Mouse (Mus musculus) MEL (cell line): ENCODE measurements around the gene Ptpdc1. TPM values are rescaled to one million over a fixed set of nuclear protein-coding genes. Genes with fewer than 3 reads are reported as not detected.

Experiments used
- DNase-seq: peaks from one replicate; pipeline ENCODE4 v3.0.0; 2011; ENCODE audit warnings: low read depth, low spot score
- H3K27ac ChIP-seq: 2 replicates; pipeline ENCODE4 v1.5.1; 2012; ENCODE audit warnings: low read depth, mild to moderate bottlenecking, control low read depth, low read length, moderate library complexity; ENCODE audit not compliant: control insufficient read depth
- H3K27me3 ChIP-seq, 2 experiments: fragments of 150-350 bp in 1 of 2; sonication (generic) in 1 of 2; 2 replicates each; pipeline ENCODE4 v1.6.1; 2012; ENCODE audit warnings: low read length in 2 of 2, mild to moderate bottlenecking in 2 of 2, improper control_type of control experiment in 1 of 2, moderate library complexity in 1 of 2; ENCODE audit not compliant: insufficient read depth in 2 of 2, control insufficient read depth in 1 of 2
- H3K36me3 ChIP-seq, 2 experiments: 2 replicates each; pipeline ENCODE4 v1.6.1; 2012 to 2014; ENCODE audit warnings: low read length in 2 of 2, improper control_type of control experiment in 1 of 2, inconsistent platforms in 1 of 2, mild to moderate bottlenecking in 1 of 2; ENCODE audit not compliant: insufficient read depth in 2 of 2, control insufficient read depth in 1 of 2
- H3K4me1 ChIP-seq, 2 experiments: fragments of 150-350 bp in 1 of 2; sonication (generic) in 1 of 2; 2 replicates each; pipeline ENCODE4 v1.6.1; 2012; ENCODE audit warnings: low read length in 2 of 2, improper control_type of control experiment in 1 of 2, mild to moderate bottlenecking in 1 of 2; ENCODE audit not compliant: insufficient read depth in 2 of 2, control insufficient read depth in 1 of 2
- H3K4me3 ChIP-seq, 2 experiments: fragments of 150-350 bp in 1 of 2; sonication (generic) in 1 of 2; 2 replicates each; pipeline ENCODE4 v1.5.1; 2012; ENCODE audit warnings: low read depth in 2 of 2, low read length in 2 of 2, mild to moderate bottlenecking in 2 of 2, moderate library complexity in 2 of 2, control low read depth in 1 of 2, improper control_type of control experiment in 1 of 2; ENCODE audit not compliant: control insufficient read depth in 1 of 2, insufficient read depth in 1 of 2
- H3K79me2 ChIP-seq: 2 replicates; pipeline ENCODE4 v1.6.1; 2012; ENCODE audit warnings: mild to moderate bottlenecking, low read length, moderate library complexity; ENCODE audit not compliant: control insufficient read depth, poor library complexity, insufficient read depth
- H3K9ac ChIP-seq: 2 replicates; pipeline ENCODE4 v1.6.1; 2012; ENCODE audit warnings: low read depth, mild to moderate bottlenecking, control low read depth, low read length, moderate library complexity; ENCODE audit not compliant: control insufficient read depth, poor library complexity, severe bottlenecking
- H3K9me3 ChIP-seq: fragments of 150-350 bp; sonication (generic); replicated peaks from 2 replicates; pipeline ENCODE4 v1.6.1; 2012; ENCODE audit warnings: mild to moderate bottlenecking, low read length, improper control_type of control experiment, moderate library complexity; ENCODE audit not compliant: insufficient read depth
- ELF1 ChIP-seq: IDR thresholded peaks from 2 replicates; pipeline ENCODE4 v1.6.1; 2014; ENCODE audit warnings: low read depth, mild to moderate bottlenecking, inconsistent platforms, low read length, improper control_type of control experiment, moderate library complexity
- EP300 ChIP-seq, 2 experiments: IDR thresholded peaks; 2 replicates each; pipeline ENCODE4 v1.6.1; 2011; ENCODE audit warnings: improper control_type of control experiment in 2 of 2, low read length in 2 of 2, low read depth in 1 of 2, mild to moderate bottlenecking in 1 of 2
- ETS1 ChIP-seq: IDR thresholded peaks from 2 replicates; pipeline ENCODE4 v1.6.1; 2012; ENCODE audit warnings: low read depth, mild to moderate bottlenecking, inconsistent platforms, low read length, improper control_type of control experiment, moderate library complexity
- GABPA ChIP-seq: IDR thresholded peaks from 2 replicates; pipeline ENCODE4 v1.6.1; 2012; ENCODE audit warnings: low read depth, mild to moderate bottlenecking, inconsistent platforms, low read length, improper control_type of control experiment, moderate library complexity
- GATA1 ChIP-seq: IDR thresholded peaks from 2 replicates; pipeline ENCODE4 v1.6.1; 2011; ENCODE audit warnings: low read depth, low read length, improper control_type of control experiment
- MAFK ChIP-seq: IDR thresholded peaks from 2 replicates; pipeline ENCODE4 v1.6.1; 2011; ENCODE audit warnings: low read depth, mild to moderate bottlenecking, low read length, improper control_type of control experiment, borderline replicate concordance
- MAX ChIP-seq: IDR thresholded peaks from 2 replicates; pipeline ENCODE4 v1.6.1; 2011; ENCODE audit warnings: low read length, improper control_type of control experiment
- MEF2A ChIP-seq: IDR thresholded peaks from 2 replicates; pipeline ENCODE4 v1.6.1; 2014; ENCODE audit warnings: low read depth, mild to moderate bottlenecking, inconsistent platforms, low read length, improper control_type of control experiment; ENCODE audit not compliant: poor library complexity, insufficient replicate concordance, severe bottlenecking; ENCODE audit errors: extremely low read depth
- MXI1 ChIP-seq: IDR thresholded peaks from 2 replicates; pipeline ENCODE4 v1.6.1; 2011; ENCODE audit warnings: mild to moderate bottlenecking, low read depth, low read length, improper control_type of control experiment
- RAD21 ChIP-seq: IDR thresholded peaks from 2 replicates; pipeline ENCODE4 v1.6.1; 2011; ENCODE audit warnings: mild to moderate bottlenecking, low read depth, low read length, improper control_type of control experiment
- RCOR1 ChIP-seq: IDR thresholded peaks from 2 replicates; pipeline ENCODE4 v1.6.1; 2012; ENCODE audit warnings: low read depth, mild to moderate bottlenecking, inconsistent platforms, low read length, improper control_type of control experiment
- SIN3A ChIP-seq: IDR thresholded peaks from 2 replicates; pipeline ENCODE4 v1.6.1; 2012; ENCODE audit warnings: low read length, improper control_type of control experiment, inconsistent platforms
- SMC3 ChIP-seq: IDR thresholded peaks from 2 replicates; pipeline ENCODE4 v1.6.1; 2011; ENCODE audit warnings: low read depth, low read length, improper control_type of control experiment
- ZC3H11A ChIP-seq: IDR thresholded peaks from 2 replicates; pipeline ENCODE4 v1.6.1; 2012; ENCODE audit warnings: low read depth, mild to moderate bottlenecking, inconsistent platforms, low read length, improper control_type of control experiment
- ZMIZ1 ChIP-seq: IDR thresholded peaks from 2 replicates; pipeline ENCODE4 v1.6.1; 2012; ENCODE audit warnings: low read depth, mild to moderate bottlenecking, inconsistent platforms, low read length, improper control_type of control experiment, moderate library complexity
- ZNF384 ChIP-seq: IDR thresholded peaks from 2 replicates; pipeline ENCODE4 v1.6.1; 2012; ENCODE audit warnings: low read depth, mild to moderate bottlenecking, inconsistent platforms, low read length, improper control_type of control experiment
- polyA plus RNA-seq, 2 experiments: library from polyadenylated mRNA; stranded (reverse) in 1 of 2; unstranded in 1 of 2; fragments of >175 nt in 1 of 2; fragments of >200 nt in 1 of 2; gene quantifications; 2 replicates each; pipeline versions ENCODE4 v1.2.1 to v1.2.4; 2012; ENCODE audit warnings: low replicate concordance in 2 of 2, low read depth in 1 of 2; ENCODE audit not compliant: insufficient read length in 2 of 2, insufficient read depth in 1 of 2, missing spikeins in 1 of 2
- total RNA-seq: library from RNA; depleted of rRNA; stranded (reverse); fragments of 300-350 nt; gene quantifications from 2 replicates; pipeline ENCODE4 v1.2.3, GENCODE M21; 2012

Ptpdc1 gene
- total and polyA plus RNA-seq, 3 experiments, result 3.3 to 7.6 TPM; not detected in 1

DNA sequence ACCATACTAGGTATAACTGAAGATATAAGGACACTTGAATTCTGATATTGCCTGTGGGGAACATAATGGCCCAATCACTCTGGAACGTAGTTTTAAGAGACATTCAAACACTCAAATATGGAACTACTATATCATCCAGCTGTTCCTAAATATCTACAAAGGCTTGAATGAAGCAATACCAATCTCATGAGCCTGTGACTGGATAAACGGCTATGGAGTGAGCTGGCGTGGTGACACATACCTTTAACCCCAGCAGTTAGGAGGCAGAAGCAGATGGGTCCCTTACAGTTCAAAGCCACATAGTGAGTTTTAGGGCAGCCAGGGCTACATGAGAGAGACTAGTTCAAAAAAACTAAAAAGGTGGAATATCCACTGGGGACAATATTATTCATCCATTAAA is 57.8 kb downstream of the Ptpdc1 start:
- Histone ChIP-seq H3K79me2 (no peaks in the 10 kb centered on the region), H3K27ac (no peak overlapping the region), H3K9me3 (no peaks in the 10 kb centered on the region), H3K27me3 (no peaks in the 10 kb centered on the region), H3K4me1 (peaks cover 8 to 19% of the 10 kb centered on the region in 2 experiments), H3K9ac (no peak overlapping the region), H3K36me3 (peaks cover 0 to 18% of the 10 kb centered on the region in 2 experiments; a peak in 2 of 4 replicates), H3K4me3 (no peak overlapping the region)
- TF ChIP-seq ELF1 (no peak), ZC3H11A (no peak), SMC3 (no peak), MAFK (no peak), ZNF384 (no peak), GABPA (no peak), MEF2A (no peak), RAD21 (no peak)
- no peak for DNase-seq

DNA sequence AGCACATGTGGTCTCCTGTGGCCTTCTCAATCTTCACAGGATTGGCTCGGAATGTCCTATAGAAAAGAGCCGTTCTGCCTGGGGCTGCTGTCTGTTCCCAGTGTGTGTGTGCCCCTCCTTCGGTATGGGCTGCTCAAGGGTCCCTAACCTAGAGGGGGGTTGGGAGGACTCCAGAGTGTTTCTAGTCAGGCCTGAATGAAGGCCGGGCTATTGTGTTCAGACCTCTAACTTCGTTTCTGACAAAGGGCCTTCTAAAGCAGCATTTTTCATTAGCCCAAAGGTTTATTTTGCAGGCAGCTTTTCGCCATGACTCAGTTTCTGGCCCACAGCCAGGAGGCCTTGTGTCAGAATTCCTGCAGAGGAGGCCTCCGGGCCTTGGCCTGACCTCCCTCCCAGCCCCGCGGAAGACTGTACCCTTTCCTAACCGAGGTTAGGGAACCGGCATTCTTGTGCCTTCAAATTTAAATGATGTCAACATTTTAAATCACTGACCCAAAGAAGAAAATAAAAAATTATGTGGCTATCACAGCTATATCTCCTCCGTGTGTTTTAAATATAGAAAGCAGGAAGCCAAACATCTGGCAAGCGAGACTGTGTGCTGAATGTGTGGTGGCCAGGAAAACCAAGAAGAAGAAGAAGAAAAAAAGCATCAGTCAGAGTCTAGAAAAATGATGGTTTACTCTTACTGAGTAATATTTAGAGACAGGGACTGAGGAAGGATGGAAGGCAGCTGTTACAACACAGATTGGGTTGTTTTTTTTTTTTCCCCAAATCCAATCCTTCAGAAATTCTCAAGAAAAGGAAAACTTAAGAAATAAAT is 59.1 kb downstream of the Ptpdc1 start:
- DNase-seq, result peak; percentile 81
- Histone ChIP-seq H3K4me1 (peaks cover 8 to 19% of the 10 kb centered on the region in 2 experiments), H3K9me3 (no peaks in the 10 kb centered on the region), H3K79me2 (no peaks in the 10 kb centered on the region), H3K9ac (peak overlapping the region; percentile 33), H3K36me3 (peaks cover 0 to 18% of the 10 kb centered on the region in 2 experiments; a peak in 2 of 4 replicates), H3K27ac (peak overlapping the region; percentile 19; the same call in 1 of the 2 replicates), H3K4me3 (peak overlapping the region; percentile 40 to 47; a peak in 3 of 4 replicates), H3K27me3 (no peaks in the 10 kb centered on the region; a peak in 1 of 4 replicates)
- peak; percentile 26; the same call in 1 of the 2 replicates for TF ChIP-seq SIN3A
- TF ChIP-seq SMC3, result no peak
- peak; percentile 56; the same call in 1 of the 2 replicates for TF ChIP-seq ZNF384
- no peak for TF ChIP-seq ZMIZ1
- TF ChIP-seq MEF2A, result peak; percentile 62; the same call in 1 of the 2 replicates
- 0 out of 2 replicates have a peak, but pooled peaks have one; percentile 31 for TF ChIP-seq RCOR1
- TF ChIP-seq ELF1, result 0 out of 2 replicates have a peak, but pooled peaks have one; percentile 11
- TF ChIP-seq ETS1, result peak; percentile 64
- 0 out of 2 replicates have a peak, but pooled peaks have one; percentile 47 for TF ChIP-seq MXI1
- TF ChIP-seq EP300 (IDR thresholded peaks at IDR 0.05; ENCODE audit: low read depth in 1 of 2, low read length in 2 of 2), result peak in 1 of 2 experiments; percentile 30; a peak in 1 of 4 replicates
- 0 out of 2 replicates have a peak, but pooled peaks have one; percentile 4 for TF ChIP-seq GATA1
- TF ChIP-seq MAX, result no peak
